Mouse (Mus musculus): ENCODE results near the gene Tspan14.
A peak's percentile ranks its signal among the peaks of the same experiment; 100 is the strongest.

Gene Tspan14

GRCm38 (mm10) chr14:40952301-40952700, 14.3 kb downstream of the Tspan14 start:
- no peak for DNase-seq (ENCODE audit: low spot score)

- DNase-seq (ENCODE audit: low spot score): no peak
Measured at GRCm38 (mm10) chr14:40949730-40950614, 16.6 kb downstream of the Tspan14 start.

- DNase-seq (ENCODE audit: low spot score): no peak
Measured at GRCm38 (mm10) chr14:40949047-40949446, 17.6 kb downstream of the Tspan14 start.

- DNase-seq (ENCODE audit: low spot score): no peak
Measured at GRCm38 (mm10) chr14:40948522-40948921, 18.1 kb downstream of the Tspan14 start.

- DNase-seq (ENCODE audit: low spot score): peak; percentile 84
Measured at GRCm38 (mm10) chr14:40947431-40948394, 18.9 kb downstream of the Tspan14 start.

GRCm38 (mm10) chr14:40943802-40944201, 22.8 kb downstream of the Tspan14 start:
- DNase-seq (ENCODE audit: low spot score): peak; percentile 49

- no peak for DNase-seq (ENCODE audit: low spot score)
Measured at GRCm38 (mm10) chr14:40942429-40942828, 24.2 kb downstream of the Tspan14 start.

GRCm38 (mm10) chr14:40938380-40938987, 28.1 kb downstream of the Tspan14 start:
- no peak for DNase-seq (ENCODE audit: low spot score)

- no peak for DNase-seq (ENCODE audit: low spot score)
Measured at GRCm38 (mm10) chr14:40937052-40937451, 29.6 kb downstream of the Tspan14 start.

GRCm38 (mm10) chr14:40935481-40935880, 31.1 kb downstream of the Tspan14 start:
- no peak for DNase-seq (ENCODE audit: low spot score)

- DNase-seq (ENCODE audit: low spot score): no peak
Measured at GRCm38 (mm10) chr14:40935054-40935453, 31.6 kb downstream of the Tspan14 start.

GRCm38 (mm10) chr14:40933328-40933727, 33.3 kb downstream of the Tspan14 start:
- no peak for DNase-seq (ENCODE audit: low spot score)

GRCm38 (mm10) chr14:40932225-40932624, 34.4 kb downstream of the Tspan14 start:
- no peak for DNase-seq (ENCODE audit: low spot score)

GRCm38 (mm10) chr14:40931115-40931829, 35.3 kb downstream of the Tspan14 start:
- DNase-seq (ENCODE audit: low spot score): no peak

GRCm38 (mm10) chr14:40929943-40930342, 36.7 kb downstream of the Tspan14 start:
- peak; percentile 62 for DNase-seq (ENCODE audit: low spot score)

GRCm38 (mm10) chr14:40928897-40929296, 37.7 kb downstream of the Tspan14 start:
- no peak for DNase-seq (ENCODE audit: low spot score)

GRCm38 (mm10) chr14:40927041-40927440, 39.6 kb downstream of the Tspan14 start:
- peak; percentile 57 for DNase-seq (ENCODE audit: low spot score)

- peak; percentile 61 for DNase-seq (ENCODE audit: low spot score)
Measured at GRCm38 (mm10) chr14:40924378-40925113, 42.1 kb downstream of the Tspan14 start.

- no peak for DNase-seq (ENCODE audit: low spot score)
Measured at GRCm38 (mm10) chr14:40921241-40921640, 45.4 kb downstream of the Tspan14 start.

GRCm38 (mm10) chr14:40919521-40919920, 47.1 kb downstream of the Tspan14 start:
- DNase-seq (ENCODE audit: low spot score): no peak

GRCm38 (mm10) chr14:40918477-40918876, 48.1 kb downstream of the Tspan14 start:
- DNase-seq (ENCODE audit: low spot score): no peak

Data from T-cell, adult 2 months (primary cell).